Mouse (Mus musculus): Measurements from ENCODE around the gene Smim13. TPM values are rescaled to one million over a fixed set of nuclear protein-coding genes. Genes with fewer than 3 reads are reported as not detected.
A peak's percentile ranks its signal among the peaks of the same experiment; 100 is the strongest.
"Not testable (repeated sequence)": the region's sequence is repeated elsewhere in the genome, so short reads cannot be mapped to it uniquely, and the experiment has no call there.

Gene Smim13
- 10 to 100 TPM; 11.4 to 13.7 TPM for total RNA-seq (2021)
- long read RNA-seq, experiment 1, full-length matches to known transcripts = 15 of 16 reads
- long read RNA-seq, experiment 1, partial matches to known transcripts = 0 of 16 reads
- long read RNA-seq, experiment 1, other reads (novel, unspliced or antisense) = 1 of 16 reads
- long read RNA-seq, experiment 2 = 0 reads

GRCm38 (mm10) chr13:41249538-41250317 is at the start of gene Smim13:
Gene Smim13, plus strand, starts transcription at chr13:41249844.
- DNase-seq = peak; percentile 94 to 96

GRCm38 (mm10) chr13:41200861-41201260 is 48.8 kb upstream of the Smim13 start:
- DNase-seq = no peak

GRCm38 (mm10) chr13:41203289-41203688 is 46.4 kb upstream of the Smim13 start:
- DNase-seq = no peak

DNA sequence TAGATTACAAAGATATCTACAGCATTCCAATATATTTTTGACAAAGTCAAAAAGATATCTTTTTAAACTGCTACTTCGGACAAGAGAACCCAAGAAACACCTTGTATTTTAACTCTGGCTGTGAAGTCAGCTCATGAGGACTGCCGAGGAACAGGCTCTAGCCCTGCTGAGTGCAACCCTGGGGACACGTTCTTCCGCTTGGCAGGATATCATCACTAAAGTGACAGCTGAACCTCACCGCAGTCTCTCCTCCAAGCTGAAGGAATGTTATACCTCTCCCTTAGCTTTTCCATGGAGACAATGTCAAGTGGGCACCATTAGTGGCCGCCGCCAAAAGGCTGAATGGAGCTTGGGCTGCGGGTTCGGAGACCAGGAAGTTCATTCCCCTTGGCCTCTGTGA is 46.0 kb upstream of the Smim13 start:
- DNase-seq = no peak

- DNase-seq = not testable (repeated sequence)
These were observed 44.1 kb upstream of the Smim13 start for GRCm38 (mm10) chr13:41205568-41205967.

DNA sequence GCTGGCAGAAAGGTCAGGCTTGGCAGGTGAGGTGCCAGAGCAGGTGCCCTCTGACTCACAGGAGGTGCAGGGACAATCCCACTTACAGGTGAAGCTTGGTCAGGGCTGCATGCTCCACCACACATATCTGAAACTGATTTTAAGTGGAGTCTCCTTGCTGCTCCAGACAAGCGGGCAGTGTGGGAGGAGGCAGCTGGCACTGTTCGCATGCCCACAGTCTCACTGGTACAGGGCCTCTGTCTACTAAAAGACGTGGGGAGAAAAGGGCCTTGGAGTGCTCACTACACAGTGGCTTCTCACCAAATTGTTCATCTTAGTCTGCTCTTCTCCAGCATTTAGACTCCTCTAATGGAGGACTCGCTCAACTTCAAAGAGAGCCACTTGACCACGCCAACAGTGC is 43.4 kb upstream of the Smim13 start:
- no peak for DNase-seq

DNA sequence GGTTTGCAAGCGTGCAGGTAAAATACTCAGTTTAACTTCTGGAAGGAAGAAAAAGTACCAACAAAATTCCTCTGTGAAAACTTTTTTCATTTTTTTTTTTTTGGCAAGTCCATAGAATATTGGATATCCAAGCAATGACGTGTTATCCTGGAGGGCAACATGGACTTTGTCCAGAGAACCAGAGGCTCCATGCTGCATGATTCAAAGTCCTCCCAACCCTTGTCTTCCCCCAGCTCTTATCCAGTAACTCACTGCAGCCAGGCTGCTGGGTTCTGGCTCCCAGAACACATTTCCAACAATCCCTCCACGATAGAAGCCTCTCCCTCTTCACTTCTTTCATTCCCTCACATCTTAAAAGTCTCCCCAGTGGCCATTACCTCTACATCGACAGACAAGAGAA is 38.4 kb upstream of the Smim13 start:
- no peak for DNase-seq

DNA sequence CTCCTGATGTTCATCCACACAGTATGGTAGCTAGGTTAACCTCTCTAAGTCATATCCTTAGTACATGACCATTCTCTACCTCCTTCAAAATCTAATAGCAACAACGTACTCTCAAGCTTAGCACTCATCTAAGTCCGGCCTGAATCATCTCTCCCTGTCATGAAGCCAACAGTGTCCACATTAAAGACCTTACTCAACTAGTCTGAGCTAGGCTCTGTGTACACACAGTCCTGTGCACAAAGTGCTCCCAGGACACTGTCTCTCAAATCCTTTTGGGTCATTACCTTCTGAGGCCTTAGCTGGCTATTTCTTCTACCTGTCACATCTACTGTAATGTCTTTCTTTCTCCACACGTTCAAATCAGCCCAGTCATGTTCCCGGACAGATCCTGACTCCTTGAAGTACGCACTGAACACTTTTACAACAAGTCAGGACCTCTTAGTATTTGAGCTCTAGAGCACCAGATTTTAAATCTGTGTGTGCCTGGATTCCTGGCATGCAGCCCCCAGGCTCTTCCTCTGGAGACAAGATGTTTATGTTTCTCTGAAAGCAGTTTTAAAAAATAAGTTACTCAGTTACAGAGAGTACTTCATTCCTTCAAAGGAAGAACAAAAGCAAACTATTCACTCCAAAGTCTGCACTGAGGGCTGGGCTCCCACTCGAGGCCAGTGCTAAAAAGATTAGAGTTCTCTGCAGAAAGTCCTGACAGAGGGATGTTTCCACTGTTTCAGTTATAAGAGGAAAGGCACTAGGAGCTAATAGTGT is 36.9 kb upstream of the Smim13 start:
- DNase-seq = no peak

- no peak for DNase-seq
These were observed 34.0 kb upstream of the Smim13 start for GRCm38 (mm10) chr13:41215669-41216068.

DNA sequence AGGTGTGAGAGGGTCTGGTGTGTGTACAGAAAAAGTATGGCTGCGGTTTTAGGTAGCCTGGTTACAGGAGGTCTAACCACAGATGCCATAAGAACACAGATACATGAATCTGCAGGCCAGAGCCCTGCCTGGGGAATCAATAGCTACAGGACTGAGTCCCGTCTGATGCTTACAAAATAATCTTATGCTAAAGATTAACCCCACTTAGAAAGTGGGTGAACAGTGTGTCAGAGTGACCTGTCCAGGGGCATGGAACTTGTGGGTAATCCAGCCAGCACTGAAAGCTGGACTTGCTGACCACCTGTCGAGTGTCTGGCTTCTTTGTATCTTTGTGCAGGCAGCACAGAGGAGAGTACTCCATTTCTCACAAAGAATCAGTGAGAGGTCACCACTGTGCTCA is 33.4 kb upstream of the Smim13 start:
- no peak for DNase-seq

DNA sequence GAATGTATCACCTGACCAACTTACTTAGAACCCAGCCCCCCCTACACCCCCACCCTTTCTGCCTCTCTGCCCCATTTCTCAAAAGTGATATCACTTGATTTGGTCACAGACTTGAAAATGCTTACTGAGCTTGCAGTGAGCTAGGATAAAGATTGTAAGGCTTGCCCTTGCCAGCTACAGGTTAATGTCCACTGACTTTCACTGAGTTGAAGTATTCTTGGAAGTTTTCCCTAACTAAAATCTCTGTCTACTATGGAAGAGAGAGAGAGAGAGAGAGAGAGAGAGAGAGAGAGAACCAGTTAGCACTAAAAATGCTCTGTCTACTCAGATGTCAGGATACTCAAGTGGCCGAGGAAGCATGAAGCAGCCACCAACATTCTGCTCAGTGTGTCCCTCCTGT is 30.6 kb upstream of the Smim13 start:
- no peak for DNase-seq

GRCm38 (mm10) chr13:41219687-41220303 is 29.8 kb upstream of the Smim13 start:
- no peak for DNase-seq

DNA sequence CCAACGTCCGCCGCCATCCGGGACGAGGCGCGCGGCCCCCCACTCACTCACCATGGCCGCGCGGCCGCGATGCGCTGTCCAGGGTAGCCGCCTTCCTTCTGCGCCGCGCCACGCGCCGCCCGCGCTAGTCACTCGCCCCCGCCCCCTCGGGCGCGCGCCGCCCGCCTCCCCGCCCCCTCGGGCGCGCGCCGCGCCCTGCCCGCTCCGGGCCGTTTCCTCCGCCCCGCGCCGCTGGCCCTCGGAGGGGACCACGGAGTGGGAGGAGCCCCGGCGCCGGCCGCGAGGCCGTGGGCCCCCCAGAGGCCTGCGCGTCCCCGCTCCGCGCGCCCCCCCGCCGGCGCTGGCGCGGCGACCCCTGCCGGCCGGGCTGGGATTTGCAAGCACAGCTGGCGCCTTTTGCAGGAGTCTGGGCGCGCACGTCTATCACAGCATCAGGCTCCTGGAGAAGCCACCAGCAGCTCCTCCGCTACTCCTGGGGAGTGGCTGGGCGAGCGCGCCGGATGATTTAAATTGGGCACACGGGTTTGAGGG is 29.3 kb upstream of the Smim13 start, which contains the start of gene Elovl2:
TSS of gene Elovl2 (minus strand) at position 102 of the 531 bp plus-strand sequence.
- peak; percentile 80 to 85 for DNase-seq

GRCm38 (mm10) chr13:41226513-41226912 is 23.1 kb upstream of the Smim13 start:
- DNase-seq = no peak

GRCm38 (mm10) chr13:41228060-41228459 is 21.6 kb upstream of the Smim13 start:
- no peak for DNase-seq

GRCm38 (mm10) chr13:41230256-41230655 is 19.4 kb upstream of the Smim13 start:
- DNase-seq = no peak

GRCm38 (mm10) chr13:41231389-41231983 is 18.2 kb upstream of the Smim13 start:
- no peak for DNase-seq

- DNase-seq = no peak
These were observed 17.4 kb upstream of the Smim13 start for GRCm38 (mm10) chr13:41232209-41232608.

DNA sequence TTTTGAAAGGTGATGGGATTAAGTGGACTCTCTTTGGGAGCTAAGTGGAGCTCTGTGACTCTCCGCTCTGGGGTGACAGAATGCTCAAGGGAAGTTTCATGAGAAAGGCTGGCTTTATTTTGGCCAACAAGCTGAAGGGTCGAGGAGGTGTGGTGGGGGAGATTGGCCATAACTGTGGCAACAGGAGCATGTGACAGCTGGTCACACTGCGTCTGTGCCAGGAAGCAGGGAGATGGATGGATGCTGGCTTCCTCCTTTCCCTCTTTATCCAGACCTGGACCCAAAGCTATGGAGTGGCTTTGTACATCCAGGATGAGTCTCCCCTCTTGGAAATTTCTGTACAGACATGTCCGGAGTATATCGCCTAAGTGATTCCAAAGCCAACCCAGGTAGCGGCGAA is 16.4 kb upstream of the Smim13 start:
- DNase-seq = no peak

DNA sequence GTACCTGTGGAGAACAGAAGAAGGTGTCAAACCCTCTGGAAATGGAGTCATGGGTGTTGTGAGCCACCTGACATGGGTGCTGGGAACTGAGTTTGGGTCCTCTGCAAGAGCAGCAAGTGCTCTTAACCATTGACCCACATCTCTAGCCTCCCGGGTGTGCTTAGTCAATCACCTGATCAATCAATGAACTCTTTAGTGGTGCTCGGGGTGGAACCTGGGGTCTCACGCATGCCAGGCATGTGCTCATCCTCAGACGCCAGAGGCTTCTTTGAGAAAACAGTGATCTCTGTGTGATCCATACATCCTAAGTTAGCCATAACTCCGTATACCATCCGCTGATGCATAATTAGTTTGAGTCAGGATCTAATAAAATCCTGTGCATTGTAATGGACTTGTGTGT is 14.5 kb upstream of the Smim13 start:
- no peak for DNase-seq

GRCm38 (mm10) chr13:41235845-41236741 is 13.6 kb upstream of the Smim13 start:
- no peak for DNase-seq
